Mouse (Mus musculus) thymus, postnatal 36 days (tissue): ENCODE results near the gene Supt5.
A peak's percentile ranks its signal among the peaks of the same experiment; 100 is the strongest.

Experiments used
- DNase-seq, 2 experiments: peaks; one replicate each; pipeline ENCODE4 v3.0.0; 2022; ENCODE audit warnings: mixed read lengths in 2 of 2

The Supt5 gene

DNA sequence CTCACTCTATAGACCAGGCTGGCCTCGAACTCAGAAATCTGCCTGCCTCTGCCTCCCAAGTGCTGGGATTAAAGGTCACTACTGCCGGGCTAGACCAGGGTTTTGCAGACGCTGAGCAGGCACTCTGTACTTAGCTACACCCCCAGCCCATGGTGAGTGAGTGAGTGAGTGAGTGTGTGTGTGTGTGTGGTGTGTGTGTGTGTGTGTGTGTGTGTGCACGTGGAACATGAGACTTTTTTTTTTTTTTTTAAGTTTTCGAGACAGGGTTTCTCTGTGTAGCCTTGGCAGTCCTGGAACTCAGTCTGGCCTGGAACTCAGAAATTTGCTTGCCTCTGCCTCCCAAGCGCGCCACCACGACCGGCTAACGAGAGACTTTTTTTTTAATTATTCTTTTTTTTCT is 36.1 kb upstream of the Supt5 start:
- DNase-seq: peak in 1 of 2 experiments; percentile 24

DNA sequence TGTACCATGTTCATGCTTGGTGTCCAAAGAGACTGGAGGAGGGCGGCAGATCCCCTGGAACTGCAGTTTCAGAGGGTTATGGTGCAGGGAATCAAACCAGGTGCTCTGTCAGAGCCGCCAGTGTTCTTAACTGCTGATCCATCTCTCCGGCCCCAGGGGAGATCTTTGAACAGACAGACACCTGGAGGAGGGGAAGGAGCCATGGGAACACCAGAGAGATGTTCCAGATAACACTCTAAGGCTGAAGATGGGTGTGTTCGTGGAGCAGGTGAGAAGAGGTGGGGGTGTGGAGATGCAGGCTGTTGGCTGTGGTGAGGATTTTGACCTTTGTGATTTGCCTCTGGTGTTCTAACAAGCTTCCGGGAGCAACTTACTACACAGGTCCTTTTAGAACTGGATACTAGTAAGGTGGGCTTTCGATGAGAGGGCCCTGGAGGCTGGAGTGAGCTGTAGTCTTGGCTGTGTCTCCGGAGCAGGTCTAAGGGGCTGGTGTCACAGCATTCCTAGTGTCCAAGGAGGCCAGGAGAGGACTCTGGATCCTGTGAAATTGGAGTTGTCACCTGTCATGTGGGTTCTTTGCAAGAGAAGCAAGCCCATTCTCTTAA is 35.4 kb upstream of the Supt5 start:
- DNase-seq: peak in 1 of 2 experiments; percentile 42

DNA sequence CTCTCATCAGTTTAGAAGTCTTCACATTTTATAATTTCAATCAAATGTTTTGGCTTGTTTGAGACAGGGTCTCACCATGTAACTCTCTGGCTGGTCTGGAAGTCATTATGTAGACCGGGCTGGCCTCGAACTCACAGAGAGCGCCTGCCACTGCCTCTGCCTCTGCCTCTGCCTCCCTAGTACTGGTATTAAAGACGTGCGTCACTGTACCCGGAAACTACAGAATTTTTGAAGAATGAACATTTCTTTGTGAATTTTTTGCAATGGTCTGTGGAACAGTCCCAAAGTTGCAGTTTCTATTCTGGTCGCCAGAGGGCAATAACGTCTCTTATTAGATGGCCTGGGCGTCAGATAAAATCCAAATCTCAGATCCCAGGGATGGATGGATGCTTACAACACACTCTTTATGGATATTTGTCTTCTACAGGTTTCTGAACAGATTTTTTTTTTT is 34.6 kb upstream of the Supt5 start:
- DNase-seq: peak; percentile 70 to 73

DNA sequence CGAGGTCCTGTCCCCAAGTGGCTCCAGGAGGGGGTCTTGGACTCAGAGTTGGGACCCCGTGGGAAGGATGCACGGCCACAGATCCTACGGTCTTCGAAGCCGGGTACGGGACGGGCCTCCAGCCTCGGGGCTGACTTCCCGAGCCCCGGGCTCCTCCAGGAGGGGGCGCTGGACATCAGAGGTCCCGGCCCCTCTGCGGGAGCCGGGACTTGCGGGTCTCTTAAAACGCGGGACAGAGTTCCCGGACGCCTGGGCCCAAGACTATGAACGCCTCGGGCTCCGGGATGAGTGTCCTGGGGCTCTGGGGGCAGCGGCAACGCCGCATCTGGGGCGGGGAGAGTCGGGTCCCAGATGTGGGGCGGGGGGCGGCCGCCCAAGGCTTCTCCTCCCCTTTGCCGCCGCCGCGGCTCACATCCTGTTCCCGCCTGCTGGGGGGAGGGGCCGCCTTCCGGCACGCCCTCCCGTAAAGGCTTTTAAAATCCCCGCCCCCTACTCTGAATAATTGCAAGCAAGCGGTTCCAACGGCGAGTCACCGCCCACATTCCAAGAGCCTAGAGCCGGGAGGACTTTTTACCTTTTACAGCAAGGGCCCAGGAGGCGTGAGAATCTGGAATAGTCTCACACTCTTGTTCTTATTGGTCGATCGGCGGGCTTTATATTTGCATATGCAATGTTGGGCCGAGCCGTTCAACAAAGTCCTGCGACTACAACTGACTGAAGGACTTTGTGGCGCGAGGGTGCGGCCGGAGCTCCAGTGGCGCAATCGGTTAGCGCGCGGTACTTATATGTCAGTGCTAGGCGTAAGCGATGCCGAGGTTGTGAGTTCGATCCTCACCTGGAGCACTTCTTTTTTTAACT is 33.9 kb upstream of the Supt5 start, which contains the start of gene Plekhg2:
TSS of gene Plekhg2 (minus strand) at position 349 of the 858 bp plus-strand sequence.
- peak; percentile 97 to 98 for DNase-seq

DNA sequence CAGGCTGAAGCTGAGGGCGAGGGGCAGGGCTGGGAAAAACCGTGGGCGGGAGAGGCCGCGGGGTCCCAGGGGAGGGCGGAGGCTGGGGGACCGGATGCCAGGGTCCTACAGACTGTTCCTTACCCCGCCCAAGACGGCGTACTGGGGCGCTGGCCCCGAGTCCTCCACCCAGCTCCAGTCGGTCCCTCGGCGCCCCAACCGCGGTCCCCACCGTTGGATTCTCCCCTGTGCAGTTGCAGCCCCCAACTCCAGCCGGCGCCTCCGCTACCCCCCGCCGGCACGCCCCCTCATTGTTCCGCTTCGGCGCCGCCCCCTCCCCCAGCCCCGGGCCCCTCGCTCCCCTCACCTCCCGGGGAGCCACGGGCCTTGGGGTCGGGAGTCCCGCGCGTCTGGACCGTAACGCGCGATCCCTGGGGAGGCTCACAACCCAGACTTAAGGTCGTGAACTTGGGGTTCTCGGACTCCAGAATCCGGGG is 33.0 kb upstream of the Supt5 start:
- peak; percentile 85 to 88 for DNase-seq

DNA sequence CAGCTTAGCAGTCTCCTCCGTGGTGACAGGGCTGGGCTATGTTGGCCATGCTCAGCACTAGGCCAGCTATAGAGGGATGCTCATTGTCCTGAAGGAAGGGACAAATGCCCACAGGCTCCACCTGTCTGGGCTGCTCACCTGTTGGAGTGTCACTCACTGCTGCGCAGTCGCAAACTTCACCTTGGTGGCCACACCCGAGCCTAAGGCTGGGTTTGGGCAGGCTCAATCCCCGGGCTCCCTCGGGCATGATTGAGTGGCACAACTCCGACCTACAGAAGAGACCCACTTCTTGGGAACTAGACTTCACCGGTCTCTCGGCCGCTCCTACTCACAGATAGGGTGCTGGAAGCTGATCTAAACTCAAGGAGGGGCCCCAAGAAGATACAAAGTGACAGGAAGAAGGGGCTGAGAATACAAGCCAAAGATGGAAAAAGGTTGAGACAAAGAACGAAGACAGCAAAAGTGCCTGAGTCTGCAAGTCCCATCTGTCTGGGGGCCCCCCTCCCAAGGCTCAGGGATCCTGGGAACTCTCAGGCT is 32.5 kb upstream of the Supt5 start:
- DNase-seq: peak in 1 of 2 experiments; percentile 63

DNA sequence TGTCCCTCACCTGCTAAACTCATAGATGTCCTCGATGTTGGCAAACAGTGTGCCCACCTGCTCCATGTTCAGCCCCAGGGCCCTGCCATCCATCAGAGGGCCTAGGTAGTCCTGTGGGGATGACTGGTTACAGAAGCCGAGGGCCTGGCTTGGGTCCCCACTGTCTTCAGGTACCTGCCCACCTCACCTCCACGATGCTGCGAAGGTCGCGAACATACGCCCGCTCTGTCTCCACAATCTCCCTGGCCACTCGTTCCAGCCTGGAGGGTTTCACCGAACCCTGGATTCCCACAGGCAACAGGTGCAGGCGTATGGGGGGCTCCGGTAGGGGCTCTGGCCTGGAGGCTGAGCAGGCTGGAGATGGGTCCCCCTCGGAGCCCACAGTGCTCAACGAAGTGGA is 31.5 kb upstream of the Supt5 start:
- peak in 1 of 2 experiments; percentile 37 for DNase-seq

DNA sequence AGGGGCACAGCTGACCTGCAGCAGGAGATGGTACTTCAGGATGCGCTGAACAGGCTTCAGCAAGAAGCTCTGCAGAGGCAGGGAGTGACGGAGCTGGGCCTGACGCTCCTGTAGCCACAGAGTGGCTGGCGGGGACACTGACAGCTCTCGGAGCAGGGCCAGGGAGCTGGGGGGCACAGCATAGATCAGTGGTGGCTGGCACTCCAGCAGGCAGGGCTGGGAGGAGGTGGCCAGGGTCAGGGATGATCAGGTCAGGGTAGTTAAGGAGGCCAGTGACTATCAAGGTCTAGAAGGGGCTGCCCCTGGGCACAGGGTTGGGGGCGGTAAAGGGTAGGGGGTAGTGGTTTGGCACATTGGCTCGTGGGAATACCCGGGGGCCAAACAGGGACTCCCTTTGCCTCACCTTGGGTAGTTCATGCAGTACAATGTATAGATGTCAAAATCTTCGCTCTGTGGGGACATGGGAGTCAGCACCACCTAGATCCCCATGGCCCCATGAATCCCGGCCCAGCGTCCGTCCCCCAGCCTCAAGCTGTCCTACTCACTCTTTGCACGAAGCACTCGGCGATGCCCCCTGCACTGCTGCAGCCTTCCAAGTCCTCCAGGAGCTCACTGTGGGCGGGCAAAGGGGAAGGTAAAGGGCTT is 29.9 kb upstream of the Supt5 start:
- DNase-seq: peak in 1 of 2 experiments; percentile 13

DNA sequence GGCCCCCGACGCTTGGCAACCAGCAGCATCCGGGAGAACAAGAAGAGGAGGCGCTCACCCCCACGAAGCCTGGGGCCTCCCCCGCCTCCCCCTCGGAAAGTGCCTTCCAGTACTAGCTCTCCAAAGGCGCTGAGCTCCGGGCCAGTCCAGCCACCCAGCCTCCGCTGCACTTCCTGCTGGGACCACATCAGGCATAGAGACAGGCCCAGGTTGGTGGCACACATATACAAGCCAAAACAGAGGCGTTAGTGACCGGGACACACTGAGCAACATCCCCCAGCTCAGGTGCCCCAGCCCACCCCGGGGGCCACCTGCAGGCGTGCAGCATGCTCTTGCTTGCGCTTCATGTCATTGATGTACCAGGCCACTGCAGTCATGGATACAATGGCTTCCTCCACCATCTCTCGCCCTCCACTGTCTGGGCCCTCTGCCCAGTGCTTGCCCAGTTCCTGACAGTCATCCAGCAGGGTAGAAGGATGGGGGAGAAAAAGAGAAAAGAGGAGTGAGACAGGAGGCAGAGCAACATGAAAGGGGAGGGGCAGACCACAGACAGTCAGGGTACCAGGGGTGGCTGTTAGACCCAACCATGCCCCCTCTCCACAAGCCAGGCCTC is 29.2 kb upstream of the Supt5 start:
- peak in 1 of 2 experiments; percentile 16 for DNase-seq

DNA sequence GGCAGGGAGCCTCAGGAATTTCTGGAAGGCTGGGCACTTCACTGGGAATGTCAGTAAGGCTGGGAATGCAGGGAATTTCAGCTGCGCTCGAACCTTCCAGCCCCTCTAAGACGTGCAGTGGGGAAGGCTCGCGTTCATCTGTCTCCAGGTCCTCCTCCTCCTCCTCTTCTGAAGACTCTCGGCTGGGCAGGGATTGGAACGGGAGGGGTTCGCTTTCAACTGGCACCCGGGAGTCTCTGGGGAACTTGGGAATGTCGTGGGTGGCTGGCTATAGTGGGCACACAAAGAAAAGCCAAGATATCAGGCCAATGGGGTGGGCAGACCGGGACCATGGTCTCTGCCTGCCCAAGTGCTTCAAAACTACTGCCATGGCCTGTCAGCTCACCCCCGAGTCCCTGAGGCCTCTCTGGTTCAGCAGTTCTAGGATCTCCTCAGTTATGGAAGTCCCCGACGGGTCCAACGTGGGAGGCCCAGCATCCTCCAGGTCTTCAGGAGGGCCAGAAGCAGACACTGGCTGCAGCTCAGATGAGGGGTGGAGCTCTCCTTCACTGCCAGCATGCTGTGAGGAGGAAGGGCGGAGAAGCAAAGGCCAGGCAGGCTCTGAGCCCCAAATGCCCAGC is 24.0 kb upstream of the Supt5 start:
- DNase-seq: no peak

DNA sequence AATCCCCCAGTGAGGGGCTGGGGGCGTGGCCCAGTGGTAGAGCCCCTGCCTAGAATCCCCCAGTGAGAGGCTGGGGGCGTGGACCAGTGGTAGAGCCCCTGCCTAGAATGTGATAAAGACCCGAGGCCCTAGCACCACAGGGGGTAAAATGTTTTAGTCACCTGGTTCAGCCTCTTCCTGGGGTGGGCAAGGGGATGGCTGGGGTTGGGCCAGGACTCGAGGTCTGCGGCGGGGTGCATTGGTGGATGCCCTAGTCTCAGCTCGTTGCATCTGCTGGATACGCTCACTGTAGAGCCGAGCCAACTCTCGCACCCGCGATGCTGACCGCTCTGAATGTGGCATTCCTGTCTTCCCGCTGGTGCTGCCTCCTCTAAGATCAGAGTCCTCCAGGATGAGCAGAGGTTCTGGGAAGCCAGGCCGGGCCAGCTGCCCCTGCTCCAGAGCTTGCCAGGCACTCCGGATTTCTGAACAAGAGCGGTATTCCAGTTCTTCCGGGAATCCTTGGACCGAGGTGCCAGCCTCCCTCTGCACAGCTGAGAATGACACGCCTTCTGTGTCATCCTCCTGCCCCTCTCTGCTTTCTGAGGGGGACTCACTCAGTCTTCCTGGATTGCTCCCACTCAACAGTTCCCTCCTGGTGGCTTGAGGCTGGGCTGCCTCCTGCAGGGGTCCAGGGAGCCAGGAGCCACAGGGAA is 23.2 kb upstream of the Supt5 start:
- no peak for DNase-seq

DNA sequence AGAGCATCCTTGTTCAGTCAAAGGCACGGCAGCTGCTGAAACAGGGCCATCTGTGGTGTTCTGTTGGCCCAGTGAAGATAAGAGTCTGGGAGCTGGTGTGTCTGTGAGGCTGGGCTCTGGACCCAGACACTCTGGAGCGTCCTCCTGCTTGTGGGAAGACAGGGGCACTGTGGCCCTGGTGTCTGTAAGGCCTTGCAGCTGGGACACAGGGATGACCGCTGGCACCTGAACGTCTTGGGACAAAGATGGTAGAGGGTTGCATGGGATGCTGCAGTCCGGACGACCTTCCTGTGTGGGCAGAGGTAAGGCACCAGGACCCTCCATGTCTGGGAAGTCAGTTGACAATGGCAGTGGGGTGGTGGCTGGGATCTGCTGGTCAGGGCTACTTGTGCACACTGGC is 21.7 kb upstream of the Supt5 start:
- DNase-seq: no peak

DNA sequence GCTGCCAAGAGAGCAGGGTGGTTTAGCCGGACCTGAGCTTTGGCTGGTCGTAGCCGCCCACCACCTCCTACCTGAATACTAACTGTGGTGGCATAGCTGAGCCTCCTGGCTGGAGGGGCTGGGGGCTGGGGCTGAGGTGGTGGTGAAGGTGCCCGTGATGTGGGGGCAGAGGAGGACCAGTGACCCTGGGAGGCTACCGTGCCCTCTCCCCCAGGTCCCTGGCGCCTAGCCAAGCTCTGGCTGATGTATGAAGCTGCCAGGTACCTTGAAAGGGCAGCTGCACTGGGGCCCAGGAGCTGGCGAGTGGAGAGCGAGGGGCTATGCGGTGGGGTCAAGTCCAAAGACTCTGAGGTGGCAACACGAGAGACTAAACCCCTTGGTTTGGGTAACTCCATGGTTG is 21.3 kb upstream of the Supt5 start:
- no peak for DNase-seq

DNA sequence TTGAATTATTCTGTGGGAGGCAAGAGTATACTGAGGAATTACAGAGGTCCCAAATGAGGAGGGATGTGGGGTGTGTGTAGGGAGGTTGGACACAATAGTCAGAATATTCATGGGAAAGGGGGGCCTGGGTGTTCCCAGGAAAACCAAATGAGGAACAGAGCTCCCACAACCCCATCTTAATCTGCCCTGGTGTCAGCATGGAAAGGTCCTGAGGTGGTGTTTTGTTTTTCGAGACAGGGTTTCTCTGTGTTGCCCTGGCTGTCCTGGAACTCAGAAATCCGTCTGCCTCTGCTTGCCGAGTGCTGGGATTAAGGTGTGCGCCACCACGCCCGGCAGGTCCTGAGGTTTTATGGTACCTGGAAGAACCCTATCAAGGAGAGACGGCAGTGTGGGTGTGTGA is 19.9 kb upstream of the Supt5 start:
- no peak for DNase-seq

DNA sequence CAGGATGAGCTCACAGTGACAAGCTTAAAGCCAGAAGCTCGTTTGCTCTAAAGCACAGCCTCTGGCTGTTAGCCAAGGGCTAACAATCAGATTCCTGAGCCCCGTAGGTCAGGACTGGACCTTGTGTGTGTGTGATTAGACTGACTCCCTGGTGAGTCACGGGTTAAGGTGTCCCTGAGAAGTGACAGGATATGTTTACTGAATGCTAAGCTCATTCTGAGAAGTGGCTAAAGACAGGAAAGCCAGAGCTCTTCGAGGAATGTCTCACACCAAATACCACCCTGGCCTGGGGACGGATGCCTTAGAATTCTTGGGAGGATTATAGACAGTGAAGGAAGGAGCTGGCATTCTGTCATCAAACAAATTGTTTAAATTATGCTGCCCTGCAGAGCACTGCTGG is 19.4 kb upstream of the Supt5 start:
- DNase-seq: no peak

DNA sequence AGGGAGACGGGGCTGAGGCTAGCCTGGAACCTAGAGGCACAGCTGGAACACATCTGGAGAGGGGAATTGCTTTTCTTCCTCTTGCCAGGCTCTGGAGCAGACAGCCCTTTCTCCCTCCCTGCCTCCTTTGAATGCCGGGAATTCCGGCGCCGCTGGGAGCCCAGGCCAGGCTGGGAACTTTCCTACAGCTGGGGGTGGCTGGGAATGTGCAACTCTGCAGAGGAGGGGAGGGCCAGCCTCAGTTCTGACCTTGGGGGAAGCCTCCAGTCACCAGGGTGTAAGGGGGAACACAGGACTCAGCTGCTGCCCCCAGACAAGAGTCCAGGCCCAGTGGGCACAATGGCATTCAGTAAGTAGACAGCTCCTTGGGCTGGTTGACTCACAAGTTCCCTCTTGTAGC is 18.4 kb upstream of the Supt5 start:
- DNase-seq: no peak

DNA sequence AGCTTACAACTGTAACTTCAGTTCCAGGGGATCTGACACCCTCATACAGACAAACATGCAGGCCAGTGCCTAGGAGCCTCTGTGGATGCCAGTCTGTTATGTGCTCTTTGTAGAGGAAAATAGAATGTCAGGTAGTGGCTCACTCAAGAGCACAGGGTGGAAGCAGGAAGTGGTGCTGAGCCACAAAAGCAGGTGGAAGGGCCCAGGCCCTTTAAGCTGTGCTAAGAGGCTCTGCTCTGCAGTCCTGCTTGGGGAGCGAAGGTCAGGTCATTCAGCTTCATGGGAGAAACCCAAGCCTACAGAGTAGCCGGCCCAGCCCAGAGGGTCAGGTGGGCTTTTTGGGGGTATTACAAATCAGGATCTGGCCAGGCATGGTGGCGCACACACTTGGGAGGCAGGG is 16.7 kb upstream of the Supt5 start:
- peak; percentile 57 to 71 for DNase-seq

DNA sequence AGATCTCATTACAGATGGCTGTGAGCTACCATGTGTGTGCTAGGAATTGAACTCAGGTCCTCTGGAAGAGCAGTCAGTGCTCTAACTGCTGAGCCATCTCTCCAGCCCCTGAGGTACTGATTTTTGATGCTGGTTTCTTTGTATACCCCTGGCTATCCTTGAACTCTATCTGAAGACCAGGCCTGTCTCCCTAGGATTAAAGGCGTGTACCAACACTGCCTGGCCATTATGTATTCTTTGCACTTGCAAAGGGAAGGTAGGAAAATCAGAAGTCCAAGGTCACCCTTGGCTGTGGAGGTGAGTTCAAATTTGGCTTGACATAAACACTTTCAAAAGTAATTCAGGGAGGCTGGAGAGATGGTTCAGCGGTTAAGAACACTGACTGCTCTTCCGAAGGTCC is 16.1 kb upstream of the Supt5 start:
- DNase-seq: no peak

DNA sequence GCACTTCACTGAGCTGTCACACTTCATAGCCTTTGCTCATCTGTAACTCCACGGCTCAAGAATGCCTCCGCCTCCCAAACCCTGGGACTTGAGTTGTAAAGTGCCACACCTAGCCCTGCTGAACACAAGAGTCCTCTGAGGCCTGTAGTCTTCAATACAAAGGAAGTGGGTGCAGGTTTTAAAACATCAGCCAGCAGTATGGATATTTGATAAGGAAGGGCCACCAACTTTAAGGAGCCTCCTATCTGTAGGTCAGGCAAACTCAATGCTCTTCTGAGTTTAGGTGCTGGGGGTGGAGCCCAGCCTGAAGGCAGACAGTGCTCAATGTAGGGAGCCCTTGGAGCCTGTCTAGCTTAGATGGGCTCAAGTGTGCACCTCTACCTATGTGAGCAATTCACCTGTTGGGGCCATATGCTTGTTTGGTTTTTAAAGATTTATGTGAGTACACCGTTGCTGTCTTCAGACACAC is 15.6 kb upstream of the Supt5 start:
- no peak for DNase-seq

DNA sequence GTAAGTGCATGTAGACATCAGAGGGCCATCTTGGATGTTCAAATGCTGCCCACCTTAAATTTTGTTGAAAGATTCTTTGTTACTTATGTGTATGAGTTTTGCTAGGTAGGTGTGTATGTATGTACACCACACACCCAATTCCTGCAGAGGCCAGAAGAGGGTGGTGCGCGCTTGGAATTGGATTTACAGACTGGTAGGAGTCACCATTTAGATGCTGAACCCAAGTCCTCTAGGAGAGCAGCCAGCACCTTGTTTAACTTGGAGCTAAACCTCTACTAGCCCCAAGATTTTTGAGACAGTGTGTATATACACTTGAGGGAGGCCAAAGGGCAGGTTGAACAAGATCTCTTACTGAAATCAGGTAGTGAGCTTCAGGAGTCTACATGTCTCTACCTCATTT is 14.7 kb upstream of the Supt5 start:
- no peak for DNase-seq

DNA sequence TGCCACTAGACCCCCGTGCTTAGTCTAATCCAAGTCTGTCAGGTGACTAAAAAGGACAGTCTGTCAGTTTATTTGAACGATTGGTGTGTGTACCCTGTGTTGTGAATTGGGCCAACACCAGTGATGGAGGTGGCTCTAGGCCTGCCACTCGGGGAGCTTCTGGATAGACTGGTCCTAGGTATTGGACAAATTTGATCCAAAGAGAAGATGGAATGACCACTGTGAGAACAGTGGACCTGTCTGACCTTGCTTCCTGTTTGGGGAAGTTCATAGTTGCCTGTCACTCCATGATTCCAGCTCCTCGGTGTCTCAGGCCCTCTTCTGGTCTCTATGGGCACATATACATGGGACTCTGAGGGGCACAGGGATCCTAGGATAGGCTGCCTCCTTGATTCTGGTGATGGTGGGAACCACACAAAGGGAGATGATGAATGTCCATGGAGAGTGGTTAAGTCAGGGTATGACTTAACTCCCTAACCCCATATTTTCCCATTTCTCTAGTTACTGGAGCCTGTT is 13.2 kb upstream of the Supt5 start:
- DNase-seq: no peak
